Mouse (Mus musculus) mesoderm, embryonic 11.5 days (tissue): ENCODE data around the gene F3.
A peak's percentile ranks its signal among the peaks of the same experiment; 100 is the strongest.

Experiments used
- DNase-seq: peaks from one replicate; pipeline ENCODE4 v3.0.0-alpha.2; 2012; ENCODE audit warnings: low read depth, low spot score

Gene F3

GRCm38 (mm10) chr3:121706087-121706486 is 17.2 kb upstream of the F3 start:
- no peak for DNase-seq

GRCm38 (mm10) chr3:121707106-121707505 is 16.2 kb upstream of the F3 start:
- no peak for DNase-seq

GRCm38 (mm10) chr3:121710894-121711531 is 12.3 kb upstream of the F3 start:
- no peak for DNase-seq

GRCm38 (mm10) chr3:121712222-121712621 is 11.1 kb upstream of the F3 start:
- no peak for DNase-seq

- no peak for DNase-seq
Observed at GRCm38 (mm10) chr3:121713151-121713701, 10.1 kb upstream of the F3 start.

GRCm38 (mm10) chr3:121713816-121714215 is 9.5 kb upstream of the F3 start:
- DNase-seq: no peak

GRCm38 (mm10) chr3:121714461-121714860 is 8.9 kb upstream of the F3 start:
- DNase-seq: no peak

GRCm38 (mm10) chr3:121715336-121715735 is 8.0 kb upstream of the F3 start:
- no peak for DNase-seq

GRCm38 (mm10) chr3:121715741-121716459 is 7.4 kb upstream of the F3 start:
- no peak for DNase-seq

- DNase-seq: no peak
Observed at GRCm38 (mm10) chr3:121716480-121716879, 6.9 kb upstream of the F3 start.

- DNase-seq: no peak
Observed at GRCm38 (mm10) chr3:121718679-121719078, 4.7 kb upstream of the F3 start.

GRCm38 (mm10) chr3:121719701-121720100 is 3.6 kb upstream of the F3 start:
- DNase-seq: no peak

GRCm38 (mm10) chr3:121720801-121721690 is 2.3 kb upstream of the F3 start:
- no peak for DNase-seq

GRCm38 (mm10) chr3:121721691-121722070 is 1.7 kb upstream of the F3 start:
- no peak for DNase-seq

GRCm38 (mm10) chr3:121723968-121724524 is 709 bp downstream of the F3 start:
- no peak for DNase-seq

GRCm38 (mm10) chr3:121724553-121724952 is 1.2 kb downstream of the F3 start:
- no peak for DNase-seq

GRCm38 (mm10) chr3:121725651-121726050 is 2.3 kb downstream of the F3 start:
- DNase-seq: no peak

GRCm38 (mm10) chr3:121729678-121730077 is 6.3 kb downstream of the F3 start:
- no peak for DNase-seq

GRCm38 (mm10) chr3:121735542-121735941 is 12.2 kb downstream of the F3 start:
- DNase-seq: no peak

- peak; percentile 80 for DNase-seq
Observed at GRCm38 (mm10) chr3:121736025-121736744, 12.8 kb downstream of the F3 start.

- no peak for DNase-seq
Observed at GRCm38 (mm10) chr3:121737453-121737852, 14.1 kb downstream of the F3 start.
